Mouse (Mus musculus) B cell, adult 2 months (primary cell): Measurements from ENCODE around the gene Fxyd5.
A peak's percentile ranks its signal among the peaks of the same experiment; 100 is the strongest.

Experiments
- DNase-seq, 2 experiments: peaks; one replicate each; pipeline ENCODE4 v3.0.0; 2022

Fxyd5 gene

GRCm38 (mm10) chr7:31040281-31041022, 1.8 kb downstream of the Fxyd5 start:
- no peak for DNase-seq

GRCm38 (mm10) chr7:31039011-31039410, 3.3 kb downstream of the Fxyd5 start:
- no peak for DNase-seq

- no peak for DNase-seq
Observed at GRCm38 (mm10) chr7:31037675-31038074, 4.6 kb downstream of the Fxyd5 start.

DNA sequence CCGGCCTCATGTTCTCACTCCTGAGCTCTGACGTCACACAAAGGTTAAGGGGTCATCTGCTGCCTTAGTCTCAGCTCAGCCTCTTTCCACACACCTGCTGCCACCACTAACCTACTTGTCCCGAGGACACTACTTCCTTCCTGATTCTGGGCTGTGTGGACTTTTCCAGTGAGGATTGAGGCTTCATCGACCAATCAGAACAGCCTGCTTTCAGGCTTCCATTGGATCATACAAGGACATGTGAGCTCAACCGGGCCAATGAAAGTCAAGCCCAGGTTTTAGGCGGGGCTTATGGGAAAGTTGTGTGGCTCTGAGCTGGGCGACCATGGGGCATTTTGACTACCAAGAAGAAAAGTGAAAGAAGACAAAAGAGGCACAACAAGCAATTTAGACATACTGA, 5.4 kb downstream of the Fxyd5 start:
- no peak for DNase-seq

GRCm38 (mm10) chr7:31035291-31035690, 7.0 kb downstream of the Fxyd5 start:
- DNase-seq = no peak

DNA sequence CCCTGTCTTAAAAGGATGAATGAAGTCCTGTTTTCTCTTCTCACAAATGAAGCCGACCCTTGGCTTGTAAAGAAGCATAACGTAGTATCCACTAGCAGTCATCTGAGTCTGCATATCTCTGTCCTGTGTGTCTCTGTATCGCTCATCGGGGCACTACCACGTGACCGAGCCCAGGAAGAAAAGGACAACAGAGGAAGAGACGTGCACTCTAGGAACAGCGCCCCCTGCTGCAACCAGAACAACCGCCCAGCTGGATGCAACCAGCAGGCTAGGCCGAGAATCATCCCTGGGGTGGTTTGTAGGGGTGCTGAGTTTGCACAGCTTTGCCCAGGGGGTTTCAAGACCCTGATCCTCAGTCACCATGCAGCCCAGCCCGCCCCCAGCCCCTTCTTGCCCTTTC, 7.5 kb downstream of the Fxyd5 start:
- peak; percentile 62 to 63 for DNase-seq

- peak; percentile 63 to 71 for DNase-seq
Observed at GRCm38 (mm10) chr7:31033409-31034165, 8.7 kb downstream of the Fxyd5 start.

GRCm38 (mm10) chr7:31031731-31032130, 10.6 kb downstream of the Fxyd5 start:
- DNase-seq = no peak

DNA sequence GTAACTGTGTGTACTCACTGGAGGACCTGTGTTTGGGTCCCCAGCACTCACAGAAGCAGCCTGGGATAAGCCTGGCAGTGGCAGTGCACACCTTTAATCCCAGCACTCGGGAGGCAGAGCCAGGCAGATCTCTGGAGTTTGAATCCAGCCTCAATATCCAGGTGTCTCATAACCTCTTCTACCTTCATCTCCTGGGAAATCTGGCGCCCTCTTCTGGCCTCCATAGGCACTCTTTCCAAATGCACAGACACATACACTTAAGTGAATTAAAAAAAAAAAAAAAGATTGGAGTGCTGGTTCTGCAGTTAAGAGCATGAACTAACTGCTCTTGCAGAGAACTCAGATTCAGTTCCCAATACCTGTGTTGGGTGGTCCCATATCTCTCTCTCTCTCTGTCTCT, 11.6 kb downstream of the Fxyd5 start:
- no peak for DNase-seq

DNA sequence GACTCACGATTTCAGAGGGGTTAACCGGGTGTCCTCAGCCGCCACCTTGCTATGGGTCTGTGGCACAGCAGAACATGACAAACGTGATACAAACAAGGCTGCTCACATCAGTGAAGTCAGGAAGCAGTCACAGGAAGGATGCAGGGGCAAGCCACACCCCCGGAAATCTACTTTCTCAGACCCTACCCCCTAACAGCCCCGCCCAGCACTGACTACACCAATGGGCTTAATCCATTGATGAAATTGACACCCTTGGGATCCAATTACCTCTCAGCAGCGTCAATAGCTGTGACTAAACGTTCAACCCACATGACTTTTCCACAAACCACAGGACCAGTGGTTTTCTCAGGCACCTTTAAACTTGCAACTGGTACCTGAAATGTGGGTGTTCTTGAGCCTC, 13.7 kb downstream of the Fxyd5 start:
- no peak for DNase-seq

GRCm38 (mm10) chr7:31017104-31017901, 25.0 kb downstream of the Fxyd5 start:
- DNase-seq = peak; percentile 58 to 66

DNA sequence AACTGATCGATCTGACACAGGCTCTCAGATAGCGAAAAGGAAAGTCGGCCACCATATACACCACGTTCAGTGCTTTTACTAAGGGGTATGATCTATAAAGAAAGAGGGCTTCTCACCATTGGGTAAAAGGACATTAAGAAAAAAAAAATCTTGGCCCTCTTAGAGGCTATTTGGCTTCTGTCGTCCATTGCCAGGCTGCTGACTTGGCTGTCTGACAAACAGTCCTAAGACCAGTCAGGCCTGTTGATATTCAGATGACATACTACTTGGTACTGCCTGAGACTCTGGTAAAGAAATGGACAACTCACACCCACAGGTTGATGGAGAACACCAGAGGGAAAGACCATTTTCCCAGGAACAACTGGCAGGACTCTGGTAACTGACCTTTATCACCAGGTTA, 29.3 kb downstream of the Fxyd5 start:
- no peak for DNase-seq

GRCm38 (mm10) chr7:31008889-31009288, 33.4 kb downstream of the Fxyd5 start:
- DNase-seq = no peak

GRCm38 (mm10) chr7:31008175-31008574, 34.1 kb downstream of the Fxyd5 start:
- no peak for DNase-seq

DNA sequence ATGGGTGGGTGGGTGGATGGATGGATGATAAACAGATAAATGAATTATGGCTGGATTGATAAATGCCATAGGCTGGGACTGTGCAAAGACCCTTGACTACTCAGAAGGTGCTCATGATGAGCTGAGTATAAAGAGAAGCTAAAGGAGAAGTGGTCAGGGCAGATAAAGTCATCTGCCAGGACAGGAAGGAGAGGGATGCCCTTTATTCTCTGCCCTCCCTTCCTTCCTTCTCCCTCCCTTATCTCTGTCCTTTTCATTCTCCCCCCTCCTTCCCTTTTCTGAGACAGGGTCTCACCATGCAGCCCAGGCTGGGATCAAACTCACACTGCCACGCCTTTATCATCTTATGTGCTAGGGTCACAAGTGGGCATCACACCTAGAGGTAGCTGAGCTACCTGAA, 34.5 kb downstream of the Fxyd5 start:
- DNase-seq = no peak

DNA sequence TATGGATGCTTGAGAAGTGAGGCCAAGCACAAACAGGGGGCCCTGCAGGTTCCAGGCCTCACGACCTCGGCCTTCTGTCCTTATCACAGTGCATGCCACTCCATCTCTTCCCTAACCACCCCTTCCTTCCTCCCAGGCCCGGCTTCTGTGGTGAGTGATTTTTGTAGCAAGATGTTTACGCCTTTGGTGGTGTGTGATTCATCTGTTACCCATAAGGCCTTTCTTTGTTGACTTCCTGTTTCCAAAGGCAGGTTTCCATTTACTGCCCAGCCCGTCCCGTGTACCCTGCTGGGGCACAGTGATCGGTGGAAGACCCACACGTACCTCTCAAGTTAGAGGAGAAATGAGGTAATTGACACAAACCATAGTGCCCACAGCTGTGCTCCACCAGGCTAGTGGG, 39.6 kb downstream of the Fxyd5 start:
- peak; percentile 69 to 73 for DNase-seq

- peak; percentile 68 to 70 for DNase-seq
Observed at GRCm38 (mm10) chr7:31000505-31001020, 41.7 kb downstream of the Fxyd5 start.

DNA sequence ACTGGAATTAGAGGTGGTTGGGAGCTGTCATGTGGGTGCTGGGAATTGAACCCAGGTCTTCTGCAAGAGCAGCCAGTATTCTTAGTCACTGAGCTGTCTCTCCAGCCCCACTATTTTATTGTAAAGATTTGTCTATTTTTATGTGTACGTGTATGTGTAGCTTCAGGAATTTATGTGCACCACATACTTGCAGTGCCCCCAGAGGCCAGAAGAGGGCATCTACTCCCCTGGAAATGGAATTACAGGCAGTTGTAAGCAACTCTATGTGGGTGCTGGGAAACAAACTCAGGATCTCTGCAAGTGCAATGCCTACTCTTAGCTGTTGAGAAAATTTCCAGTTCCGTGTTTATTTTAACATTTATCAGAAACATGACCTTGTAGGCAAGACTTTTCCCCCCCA, 45.8 kb downstream of the Fxyd5 start:
- DNase-seq = peak; percentile 28 to 32

DNA sequence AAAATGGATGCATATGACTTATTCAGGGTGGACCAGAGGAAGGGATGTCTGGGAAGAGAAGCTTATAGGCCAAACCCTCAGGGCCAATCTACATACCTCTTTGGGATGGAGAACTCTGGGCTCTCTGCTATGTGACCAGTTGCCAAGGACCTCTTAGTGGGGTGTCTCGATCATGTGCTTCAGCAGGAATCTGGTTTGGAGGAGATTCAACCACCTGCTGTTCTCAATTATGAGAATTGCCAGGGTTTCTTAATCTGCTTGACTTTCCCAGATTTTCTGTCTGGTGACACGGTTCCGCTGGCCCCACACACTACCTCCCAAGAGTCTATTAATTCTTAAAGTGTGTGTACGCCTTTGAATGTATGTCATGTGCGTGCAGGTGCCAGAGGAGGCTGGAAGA, 48.3 kb downstream of the Fxyd5 start:
- DNase-seq = no peak

DNA sequence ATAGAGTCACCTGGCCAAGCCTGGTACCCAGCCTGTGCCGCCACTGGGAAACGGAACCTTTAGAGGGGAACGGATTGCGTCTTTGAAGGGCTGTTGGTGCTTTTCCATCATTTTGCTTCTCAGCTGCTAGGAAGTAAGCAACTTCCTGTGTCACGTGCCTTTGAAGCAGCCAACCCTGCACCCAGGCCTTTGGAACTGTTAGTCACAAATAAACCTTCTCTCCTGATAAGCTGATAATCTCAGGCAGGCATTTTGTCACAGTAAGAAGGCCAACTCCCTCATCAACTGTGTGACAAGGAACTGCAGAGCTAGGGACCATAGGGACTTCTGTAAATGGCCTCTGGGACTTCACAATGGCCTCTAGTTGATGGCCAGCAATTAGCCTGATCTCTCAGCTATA, 50.1 kb downstream of the Fxyd5 start:
- DNase-seq = no peak

DNA sequence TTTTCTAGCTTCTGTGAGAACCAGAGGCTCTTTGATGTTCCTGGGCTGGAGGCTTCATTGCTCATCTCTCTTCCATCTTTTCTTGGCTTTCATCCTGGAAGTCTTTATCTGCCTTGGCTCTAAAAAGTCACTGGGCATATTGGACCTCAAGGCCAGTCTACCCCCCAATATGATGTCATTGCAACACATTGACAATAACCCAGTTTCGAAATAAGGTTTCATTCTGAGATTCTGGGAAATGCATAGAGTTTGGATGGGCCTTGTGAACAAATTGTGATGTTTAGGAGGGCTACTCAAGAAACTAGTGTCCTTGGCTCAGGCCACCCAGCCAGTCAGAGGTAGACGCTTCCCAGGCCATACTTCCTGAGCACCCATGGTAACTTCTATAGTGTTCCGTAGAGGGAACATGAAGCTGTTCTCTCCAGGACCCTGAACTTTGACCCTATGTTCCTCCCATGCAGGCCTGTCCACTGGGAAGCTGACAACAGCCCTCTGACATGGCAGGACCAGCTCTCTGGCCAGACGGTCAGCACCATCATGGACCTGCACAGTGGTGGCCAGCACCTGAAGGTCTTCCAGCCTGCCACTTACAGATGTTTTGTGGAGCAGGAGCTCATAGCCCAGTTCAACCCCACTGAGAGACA, 53.6 kb downstream of the Fxyd5 start:
- no peak for DNase-seq

DNA sequence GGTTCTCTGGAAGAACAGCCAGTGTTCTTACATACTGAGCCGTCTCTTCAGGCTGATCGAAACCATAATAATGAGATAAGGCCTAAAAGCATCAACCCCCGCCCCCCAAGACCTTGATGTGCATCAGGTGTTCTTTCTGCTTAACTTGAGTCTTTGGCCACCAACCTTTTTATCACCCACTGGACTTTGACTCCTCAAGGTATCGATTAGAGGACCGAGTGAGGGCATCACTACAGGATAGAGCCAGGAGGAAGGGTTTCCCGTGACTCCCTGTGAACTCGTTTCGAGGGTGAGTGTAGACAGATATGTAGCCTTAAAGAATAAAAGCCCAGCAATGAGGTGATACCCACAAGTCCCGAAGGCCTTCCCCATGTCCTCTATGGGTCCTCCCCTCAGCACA, 56.9 kb downstream of the Fxyd5 start:
- DNase-seq = no peak
